Mouse (Mus musculus) heart, adult 2 months (tissue): ENCODE results near the gene Eefsec.

ENCODE experiments used
- CTCF ChIP-seq: fragments of 200-600 bp; IDR thresholded peaks from 2 replicates; pipeline ENCODE4 v1.8.1; 2022; ENCODE audit warnings: antibody characterized with exemption, mild to moderate bottlenecking, moderate library complexity
- EP300 ChIP-seq: fragments of 200-500 bp; IDR thresholded peaks from 2 replicates; pipeline ENCODE4 v1.6.1; 2011; ENCODE audit warnings: low read depth, low read length, control low read depth; ENCODE audit not compliant: insufficient read depth
- POLR2A ChIP-seq: fragments of 200-500 bp; IDR thresholded peaks from 2 replicates; pipeline ENCODE4 v1.6.1; 2011; ENCODE audit warnings: mild to moderate bottlenecking, low read depth, low read length, control low read depth; ENCODE audit not compliant: insufficient read depth

DNA sequence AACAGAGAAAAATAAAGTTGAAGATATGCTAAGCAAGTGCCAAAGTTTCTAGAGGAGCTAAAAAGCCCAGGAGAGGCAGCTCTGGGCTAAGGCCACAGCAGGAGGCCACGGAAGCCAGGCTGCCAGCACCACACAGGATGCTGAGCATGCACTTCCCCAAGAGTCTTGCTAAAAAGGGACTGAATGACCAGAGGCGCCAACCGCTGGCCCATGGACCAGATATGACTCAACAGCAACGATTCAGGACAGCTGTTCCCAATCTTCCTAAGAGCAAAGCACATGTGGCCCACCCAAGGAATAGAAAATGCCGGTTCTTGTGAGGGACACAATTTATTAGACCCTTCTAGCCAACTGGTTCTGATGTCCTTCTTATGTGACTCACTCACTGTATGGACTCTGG lies 57.4 kb downstream of the Eefsec start:
- TF ChIP-seq CTCF (no peak), POLR2A (no peak), EP300 (no peak)
